Mouse (Mus musculus): Measurements from ENCODE around the gene Appl2.
A peak's percentile ranks its signal among the peaks of the same experiment; 100 is the strongest.

The Appl2 gene

DNA sequence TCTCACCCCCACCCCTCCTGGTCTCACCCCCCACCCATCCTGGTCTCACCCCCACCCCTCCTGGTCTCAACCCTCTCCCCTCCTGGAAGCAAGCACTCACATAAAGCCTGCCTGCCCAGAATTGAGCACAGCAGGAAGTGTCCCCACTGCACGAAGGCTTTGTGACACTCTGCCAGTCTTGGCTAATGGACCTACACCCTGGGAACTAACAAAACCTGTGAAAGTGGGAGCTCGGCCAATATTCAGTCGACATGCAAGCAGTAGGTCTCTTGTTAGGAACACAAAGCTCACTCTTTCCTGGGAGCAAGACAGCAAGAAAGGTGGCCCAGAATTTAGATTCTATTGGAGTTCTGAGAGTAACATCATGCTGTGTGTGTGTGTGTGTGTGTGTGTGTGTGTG, 17.6 kb downstream of the Appl2 start:
- peak; percentile 36 for DNase-seq

DNA sequence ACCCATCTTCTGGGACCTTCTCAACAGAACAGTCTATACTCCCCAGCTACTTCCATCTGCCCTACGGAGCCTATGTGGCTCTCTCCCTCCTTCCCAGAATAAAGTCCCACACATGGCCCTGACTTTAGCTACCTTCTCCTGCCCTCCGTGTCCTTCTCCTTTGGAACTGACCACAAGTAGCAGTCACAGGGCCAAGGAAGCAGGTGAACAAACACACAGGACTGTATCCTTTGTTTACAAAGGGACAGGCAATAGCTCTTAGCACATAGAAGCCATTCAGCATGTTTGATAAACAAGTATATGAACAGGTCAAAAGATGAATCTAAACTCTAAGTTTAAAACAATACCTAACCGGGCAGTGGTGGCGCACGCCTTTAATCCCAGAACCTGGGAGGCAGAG, 18.7 kb downstream of the Appl2 start:
- no peak for DNase-seq

DNA sequence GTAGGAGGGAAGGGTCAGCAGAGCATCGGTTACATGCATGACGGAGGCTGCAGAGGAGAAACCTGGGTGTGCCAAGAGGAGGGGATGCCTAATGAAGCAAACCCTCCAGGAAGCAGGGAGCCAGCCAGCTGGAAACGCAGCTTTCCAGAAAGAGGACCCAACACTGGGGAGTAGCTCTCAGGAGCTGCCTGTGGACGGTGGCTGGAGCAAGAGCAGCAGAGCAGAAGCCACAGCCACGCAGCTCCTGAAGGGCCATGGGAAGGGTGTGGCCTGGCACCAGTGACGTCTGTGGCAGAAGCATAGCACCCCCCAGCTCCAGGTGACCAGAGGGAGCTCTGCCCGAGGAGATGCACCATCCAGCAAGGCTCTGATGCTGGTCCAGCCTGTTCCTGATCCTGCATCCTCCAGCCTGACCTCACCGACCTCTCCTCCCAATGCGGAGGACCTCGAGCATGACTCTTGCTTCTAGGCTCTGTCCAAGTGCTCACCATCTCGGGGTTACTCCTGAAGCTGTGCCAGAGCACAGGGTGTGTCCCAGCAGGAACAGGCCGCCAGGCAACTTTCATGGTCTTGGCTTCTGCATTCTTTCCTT, 19.3 kb downstream of the Appl2 start:
- DNase-seq = no peak

DNA sequence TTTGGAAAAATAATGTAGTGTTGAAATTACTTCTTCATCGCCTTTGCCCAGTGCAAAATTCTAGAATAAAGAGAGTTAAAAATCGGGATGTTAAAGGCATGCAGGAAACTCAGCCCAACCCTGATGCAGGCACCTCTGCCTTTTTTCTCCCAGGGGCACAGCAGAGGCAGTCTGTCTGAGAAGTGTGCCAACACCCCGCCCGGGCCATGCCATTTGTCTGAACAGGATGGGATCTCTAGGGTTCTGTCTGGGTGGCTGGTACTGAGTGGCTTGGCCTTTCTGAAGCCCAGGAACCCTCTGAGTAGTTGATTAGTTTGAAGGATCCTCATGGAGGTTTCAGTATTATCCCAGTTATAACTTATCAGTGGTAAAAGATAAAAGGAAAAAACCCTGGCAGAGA, 20.3 kb downstream of the Appl2 start:
- DNase-seq = no peak

DNA sequence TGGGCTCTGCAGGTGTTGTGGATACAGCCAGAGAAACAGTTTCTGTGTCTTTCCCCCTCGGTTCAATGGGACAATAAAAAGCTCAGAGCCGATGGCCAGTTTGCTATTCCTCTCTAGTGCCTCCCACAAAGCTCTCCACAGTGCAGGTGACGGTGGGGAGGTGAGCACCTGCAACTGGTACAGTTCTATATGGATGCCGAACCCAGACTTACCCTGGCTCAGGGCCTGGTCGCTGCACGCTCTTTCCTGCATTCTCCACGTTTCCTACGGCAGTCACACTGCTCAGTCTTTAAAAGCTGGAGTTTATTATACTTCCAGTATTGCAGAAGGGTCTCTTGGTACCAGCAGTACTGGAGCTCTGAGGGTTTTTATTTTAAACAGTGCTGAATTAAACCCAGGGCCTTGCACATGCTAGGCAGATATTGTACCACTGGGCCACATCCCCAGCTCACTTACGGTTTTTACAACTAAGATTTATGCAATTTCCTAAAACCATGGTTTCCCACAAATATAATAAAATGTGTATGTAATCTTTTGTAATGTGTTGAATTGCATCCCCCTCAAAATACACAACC, 21.3 kb downstream of the Appl2 start:
- DNase-seq = no peak

DNA sequence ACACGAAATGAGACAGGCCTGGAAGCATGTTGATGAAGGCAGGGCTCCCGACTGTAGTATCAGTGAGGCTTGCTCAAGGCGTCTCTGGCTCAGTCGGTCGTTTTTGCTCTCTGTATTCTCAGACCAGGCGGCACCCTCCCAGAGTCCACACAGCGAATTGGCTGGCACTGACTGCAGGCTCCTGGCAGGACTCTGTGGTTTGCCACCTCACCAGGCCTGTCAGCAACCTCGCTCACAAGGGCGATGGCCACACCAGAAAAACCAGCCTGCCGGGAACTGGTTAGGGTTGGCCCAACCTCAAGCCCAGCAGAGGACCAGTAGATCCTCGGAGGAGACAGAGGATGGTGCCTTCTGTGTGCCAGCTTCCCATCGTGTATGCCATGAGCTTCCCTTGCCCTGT, 23.7 kb downstream of the Appl2 start:
- DNase-seq = peak; percentile 19

DNA sequence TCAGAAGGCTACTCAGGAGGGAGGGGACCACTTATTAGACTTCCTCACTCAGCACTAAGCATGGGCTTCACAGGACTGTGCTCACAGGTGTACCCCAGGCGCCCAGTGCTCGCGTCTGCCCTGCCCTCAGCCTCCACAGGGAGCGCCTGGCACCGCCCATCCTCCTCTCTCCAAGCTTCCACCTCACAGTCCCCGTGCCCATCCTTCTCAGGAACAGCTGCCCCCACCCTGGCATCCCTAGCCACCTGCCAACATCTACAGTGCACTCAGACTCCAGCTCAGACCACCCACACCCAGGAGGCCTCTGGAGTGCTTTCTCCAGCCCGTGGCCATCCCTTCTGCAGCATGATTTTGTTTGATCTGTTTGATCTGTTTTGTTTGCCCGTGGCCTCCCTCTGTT, 24.5 kb downstream of the Appl2 start:
- DNase-seq = no peak

DNA sequence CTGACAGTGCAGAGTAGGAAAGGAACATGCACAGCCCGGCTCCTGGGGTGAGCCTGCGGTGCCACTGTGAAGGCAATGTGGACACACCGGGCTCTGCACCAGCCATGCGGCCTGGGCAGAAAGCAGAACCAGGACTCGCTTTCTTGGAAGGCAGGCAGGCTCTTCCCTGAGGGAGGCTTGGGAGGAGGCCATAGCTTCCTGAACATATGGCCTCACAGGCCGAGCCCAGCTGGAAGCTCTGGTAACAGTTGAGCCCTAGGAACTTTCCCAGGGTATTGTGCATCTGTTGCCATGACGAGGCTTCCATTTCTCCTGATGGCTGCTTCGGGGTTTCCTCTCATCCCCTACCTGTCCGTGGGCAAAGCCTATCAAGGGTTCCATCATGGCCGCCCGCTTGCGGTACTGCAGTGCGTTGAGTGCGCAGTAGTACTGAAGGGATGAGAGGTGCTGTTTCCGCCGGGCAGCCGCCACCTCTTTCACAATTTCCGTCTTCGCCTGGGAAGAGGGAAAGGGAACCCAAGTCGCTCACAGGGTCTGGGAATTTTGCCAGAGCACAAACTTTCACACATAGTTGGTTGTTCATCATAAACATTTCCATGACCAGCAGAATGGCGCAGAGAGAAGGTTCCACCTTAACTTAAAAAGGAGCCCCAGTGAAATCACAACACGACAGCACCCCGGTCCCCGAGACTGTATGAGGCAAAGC, 28.0 kb downstream of the Appl2 start:
- DNase-seq = no peak

DNA sequence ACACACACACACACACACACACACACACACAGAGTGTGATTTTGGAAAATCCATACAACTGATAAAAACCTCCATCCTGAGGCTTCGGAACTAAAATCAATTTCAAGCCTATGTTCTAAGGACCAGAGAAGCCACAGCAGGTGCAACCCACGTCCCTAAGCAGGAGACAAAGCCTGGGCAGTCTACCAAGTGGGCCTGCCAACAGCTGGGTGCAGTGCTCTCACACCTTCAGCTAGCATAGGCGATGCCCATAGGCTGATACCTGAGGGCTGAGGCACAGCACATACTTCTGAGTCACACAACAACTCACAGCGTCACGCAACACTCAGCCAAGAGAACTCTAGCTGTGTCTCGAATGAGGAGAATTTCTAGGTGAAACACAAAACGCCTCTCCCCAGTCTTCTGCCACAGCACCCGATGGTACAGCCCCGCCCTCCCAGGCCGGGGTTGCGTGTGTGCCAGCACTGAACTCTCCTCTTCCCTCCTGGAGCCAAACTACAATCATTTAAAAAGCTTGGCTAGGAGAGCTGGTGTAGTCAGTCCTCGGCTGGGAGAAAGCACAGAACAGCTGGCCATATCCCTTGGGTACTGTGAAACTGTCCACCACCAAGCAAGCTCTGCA, 29.6 kb downstream of the Appl2 start:
- no peak for DNase-seq

DNA sequence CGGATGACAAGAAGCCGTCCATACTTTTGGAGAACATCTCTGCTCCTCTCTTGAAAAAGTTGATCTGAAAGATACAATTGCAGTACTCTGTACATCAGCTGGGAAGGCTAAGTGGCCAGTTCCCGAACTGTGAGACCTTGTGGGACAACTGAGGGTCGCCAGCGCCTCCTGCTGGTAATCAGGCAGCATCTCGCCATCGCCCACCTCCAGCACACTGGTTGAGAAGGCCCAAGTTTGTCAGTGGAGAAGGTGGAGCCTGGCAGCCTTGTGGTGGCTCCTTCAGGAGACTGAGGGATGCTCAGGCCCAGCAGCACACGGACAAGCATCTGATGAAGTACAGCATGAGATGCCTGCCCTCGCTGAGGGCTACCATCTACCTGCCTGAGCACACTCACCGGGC, 31.2 kb downstream of the Appl2 start:
- DNase-seq = peak; percentile 37

DNA sequence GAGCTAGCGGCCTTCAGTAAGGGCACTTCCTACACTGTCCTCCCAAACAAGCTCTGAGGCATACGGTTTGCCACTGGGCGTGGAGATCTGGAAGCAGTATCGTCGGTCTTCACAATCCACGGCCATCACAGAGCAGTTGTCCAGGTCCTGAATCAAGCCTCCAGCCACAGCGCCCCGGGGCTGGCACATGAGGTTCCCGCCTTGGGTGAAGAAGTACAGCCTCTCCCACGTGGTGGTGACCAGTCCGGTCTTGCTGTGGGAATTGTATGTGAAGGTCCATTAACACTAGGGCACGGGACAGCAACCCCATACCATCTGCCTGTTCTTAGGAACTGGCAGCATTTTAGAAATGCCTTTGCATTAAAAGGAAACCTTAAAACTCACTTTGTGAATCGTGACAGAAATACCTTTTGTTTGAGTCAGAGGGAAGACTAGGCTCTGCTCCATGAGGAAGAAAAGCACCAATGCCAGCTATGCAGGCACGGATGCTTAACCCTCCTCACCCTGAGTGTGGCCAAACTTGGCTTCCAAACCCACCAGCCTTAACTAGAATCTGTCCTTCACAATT, 35.8 kb downstream of the Appl2 start:
- DNase-seq = no peak

DNA sequence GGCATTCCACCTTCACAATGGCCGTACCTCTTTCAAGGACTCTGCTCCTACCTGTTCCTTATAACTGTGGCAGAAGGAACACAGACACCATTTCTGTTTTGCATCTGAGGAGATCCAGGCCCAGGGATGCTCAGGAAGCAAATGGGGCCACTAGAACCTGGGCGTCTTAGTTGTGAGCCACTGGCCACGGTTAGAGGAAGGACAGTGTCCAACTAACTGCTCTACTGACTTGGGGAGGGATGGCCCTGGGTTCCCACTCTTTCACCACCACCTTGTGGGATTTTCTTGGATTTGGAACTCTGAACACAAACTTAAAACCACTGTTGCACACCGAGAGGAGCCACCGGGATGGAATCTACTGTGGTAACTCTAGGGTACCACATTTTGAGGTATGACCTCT, 36.7 kb downstream of the Appl2 start:
- DNase-seq = no peak

DNA sequence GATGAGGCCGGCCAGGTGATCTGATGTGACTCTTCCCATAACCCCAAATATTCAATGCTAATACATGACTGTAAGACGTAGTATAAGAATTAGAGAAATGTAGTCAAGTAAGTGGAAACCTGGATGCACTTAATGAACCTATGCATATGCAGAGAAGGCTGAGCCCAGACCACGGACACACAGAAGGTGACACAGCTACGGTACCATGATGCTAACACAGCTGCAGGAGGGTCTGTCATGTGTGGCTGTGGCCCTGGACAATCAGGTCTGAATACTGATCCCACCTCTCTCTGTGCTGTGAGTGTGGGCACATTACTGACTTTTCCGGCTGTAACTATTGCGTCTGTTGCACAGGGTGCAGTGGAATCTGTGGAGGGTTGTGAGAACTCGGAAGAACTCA, 38.0 kb downstream of the Appl2 start:
- DNase-seq = no peak

DNA sequence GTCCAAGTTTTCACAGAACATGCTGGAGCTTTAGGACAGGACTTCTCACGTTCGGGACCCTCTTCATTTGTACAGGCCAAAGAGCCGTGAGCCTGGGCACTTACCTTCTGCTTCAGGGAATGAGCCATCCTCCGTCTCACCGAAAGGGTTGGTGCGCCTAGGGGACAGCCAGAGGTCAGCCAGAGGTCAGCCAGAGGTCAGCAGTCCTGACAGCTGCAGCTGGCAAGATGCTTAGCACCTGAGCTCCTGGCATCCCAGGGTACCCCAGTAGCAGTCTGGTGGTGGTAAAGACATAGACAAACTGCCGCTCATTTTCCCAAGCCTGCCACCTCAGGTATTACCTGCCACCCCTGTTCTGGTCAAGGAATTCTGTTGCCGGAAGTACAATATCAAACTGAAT, 39.9 kb downstream of the Appl2 start:
- DNase-seq = no peak

DNA sequence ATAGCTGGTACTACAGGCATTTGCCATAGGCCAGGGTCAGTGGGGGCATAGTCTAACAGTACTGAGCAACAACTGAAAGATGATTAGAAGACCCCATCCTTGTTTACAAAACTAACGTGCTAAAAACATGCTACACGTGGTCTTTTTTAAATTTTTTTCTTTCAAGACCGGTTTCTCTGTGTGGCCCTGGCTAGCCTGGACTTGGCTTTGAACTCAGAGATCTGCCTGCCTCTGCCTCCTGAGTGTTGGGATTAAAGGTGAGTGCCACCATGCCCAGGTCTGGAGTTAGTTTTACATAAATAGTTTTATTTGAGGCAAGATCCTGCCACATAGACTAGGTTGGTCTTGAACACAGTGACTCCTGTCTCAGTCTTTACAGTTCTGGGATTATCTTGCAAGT, 41.4 kb downstream of the Appl2 start:
- no peak for DNase-seq

DNA sequence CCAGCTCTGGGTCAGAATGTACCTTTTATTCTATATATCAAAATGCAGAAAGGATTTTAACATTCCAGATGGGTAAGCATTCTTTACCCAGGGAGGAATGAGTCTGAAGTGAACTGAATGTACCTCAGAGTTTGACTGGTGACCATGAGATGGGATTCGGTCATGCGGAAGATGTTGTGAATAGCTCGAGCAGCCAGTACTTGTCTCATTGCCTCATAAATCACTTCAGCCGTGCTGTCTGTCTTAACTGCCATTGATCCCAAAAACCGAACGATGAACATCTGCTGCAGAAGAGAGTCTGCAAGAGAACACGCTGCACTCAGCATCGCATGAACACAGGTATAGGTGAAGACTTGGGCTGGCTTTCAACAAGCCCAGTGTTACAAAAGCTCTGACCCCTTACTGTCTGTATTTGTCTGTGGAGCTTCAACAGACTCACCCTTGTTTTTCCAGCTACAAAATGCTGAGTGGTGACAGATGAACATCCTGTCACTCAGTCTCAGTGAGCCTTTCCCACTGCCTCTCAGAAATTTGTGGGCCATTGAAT, 42.8 kb downstream of the Appl2 start:
- DNase-seq = no peak

DNA sequence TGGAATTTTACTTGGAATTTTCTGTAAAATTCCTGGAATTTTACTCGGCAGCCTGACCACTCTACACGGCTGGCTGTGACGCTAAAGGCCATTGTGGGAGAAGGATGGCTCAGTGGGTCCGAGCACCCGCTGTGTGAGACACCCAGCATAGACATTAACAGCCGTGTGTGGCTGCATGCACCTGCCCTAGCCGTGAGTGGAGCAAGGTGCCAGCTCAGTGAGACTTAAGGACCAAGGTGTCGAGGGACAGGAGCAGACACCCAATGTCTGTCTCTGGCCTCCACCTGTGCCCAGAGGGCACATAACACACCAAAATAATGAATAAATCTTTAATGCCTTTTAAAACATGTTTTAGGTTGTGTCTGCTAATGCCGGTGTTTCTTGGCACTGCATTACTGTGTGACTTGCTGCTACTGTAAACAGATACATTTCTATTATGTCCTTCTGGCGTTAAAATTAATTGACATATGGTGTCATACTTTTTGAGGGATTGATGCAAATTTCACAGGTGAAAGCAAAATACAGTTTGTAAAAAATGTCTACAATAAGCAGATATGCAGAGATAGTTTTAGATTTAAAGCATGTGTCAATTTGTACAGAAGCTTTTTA, 44.5 kb downstream of the Appl2 start:
- no peak for DNase-seq

DNA sequence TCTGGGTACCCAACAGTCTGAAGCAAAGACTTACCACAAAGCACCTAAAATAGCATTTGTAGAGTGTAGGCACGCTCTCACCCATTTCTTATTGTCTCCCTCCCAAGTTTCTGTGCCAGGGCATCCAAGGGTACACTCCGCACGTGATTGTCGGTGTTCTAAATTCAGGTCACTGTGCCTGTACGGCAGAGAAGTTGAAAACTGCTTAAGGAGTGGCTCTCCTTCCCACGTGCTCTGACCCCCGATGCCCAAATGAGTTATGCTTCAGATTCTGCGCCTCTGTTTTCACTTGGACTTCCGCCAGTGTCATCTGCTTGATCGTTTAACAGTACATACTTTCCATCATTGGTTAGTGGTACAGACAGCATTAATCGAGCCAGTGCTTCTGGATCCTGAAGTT, 47.9 kb downstream of the Appl2 start:
- no peak for DNase-seq

DNA sequence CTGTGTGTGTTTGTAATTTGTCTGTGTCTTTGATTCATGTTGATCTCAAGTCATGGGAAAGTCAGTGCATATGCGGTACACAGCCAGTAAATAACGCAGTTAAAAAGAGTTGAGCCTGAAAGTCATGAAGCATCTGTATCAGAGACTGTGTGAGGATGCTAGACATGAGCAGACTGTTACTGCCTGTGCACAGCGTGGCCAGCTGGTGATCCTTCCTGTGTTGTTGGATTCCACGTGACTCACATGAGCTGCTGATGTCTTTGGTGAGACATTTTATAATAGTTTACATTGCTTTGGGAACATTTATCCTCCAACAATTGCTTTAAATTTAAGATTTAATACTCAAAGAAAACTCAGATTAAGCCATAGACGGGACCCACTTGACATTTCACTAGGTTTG, 54.0 kb downstream of the Appl2 start:
- DNase-seq = no peak

DNA sequence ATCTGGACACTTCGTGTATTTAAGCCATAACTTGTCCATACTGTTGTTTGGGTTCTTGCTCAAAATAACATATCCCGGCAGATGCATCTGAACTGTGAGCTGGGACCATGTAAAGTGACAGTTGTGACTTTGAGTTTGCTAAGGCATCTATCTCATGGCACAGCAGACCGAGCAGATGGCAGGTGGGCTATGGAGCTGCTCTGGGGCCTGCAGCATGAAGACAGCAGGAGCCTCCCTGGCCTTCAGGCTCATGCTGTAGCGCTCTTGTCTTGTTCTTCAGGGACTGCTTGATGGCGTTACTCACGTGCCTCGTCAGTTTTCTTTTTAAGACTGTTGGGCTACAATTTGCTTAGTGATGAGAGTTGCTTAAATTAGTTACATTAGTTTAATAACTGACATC, 55.9 kb downstream of the Appl2 start:
- DNase-seq = no peak

DNA sequence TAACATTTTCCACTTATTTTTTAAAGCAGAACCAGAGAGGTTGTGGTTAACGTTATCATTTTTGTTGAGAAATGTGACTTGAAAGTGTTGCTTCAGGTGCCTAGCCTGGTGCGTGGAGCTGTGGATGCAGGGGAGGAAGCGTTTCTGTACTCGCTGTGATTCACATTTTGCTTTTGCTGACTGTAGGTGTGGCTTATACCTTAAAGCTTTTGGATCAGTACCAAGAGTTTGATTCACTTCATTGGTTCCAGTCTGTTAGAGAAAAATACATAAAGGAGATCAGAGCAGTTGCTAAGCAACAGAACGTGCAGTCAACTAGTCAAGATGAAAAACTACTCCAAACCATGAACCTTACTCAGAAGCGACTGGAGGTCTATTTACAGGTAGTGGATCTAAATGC, 57.7 kb downstream of the Appl2 start:
- no peak for DNase-seq

DNA sequence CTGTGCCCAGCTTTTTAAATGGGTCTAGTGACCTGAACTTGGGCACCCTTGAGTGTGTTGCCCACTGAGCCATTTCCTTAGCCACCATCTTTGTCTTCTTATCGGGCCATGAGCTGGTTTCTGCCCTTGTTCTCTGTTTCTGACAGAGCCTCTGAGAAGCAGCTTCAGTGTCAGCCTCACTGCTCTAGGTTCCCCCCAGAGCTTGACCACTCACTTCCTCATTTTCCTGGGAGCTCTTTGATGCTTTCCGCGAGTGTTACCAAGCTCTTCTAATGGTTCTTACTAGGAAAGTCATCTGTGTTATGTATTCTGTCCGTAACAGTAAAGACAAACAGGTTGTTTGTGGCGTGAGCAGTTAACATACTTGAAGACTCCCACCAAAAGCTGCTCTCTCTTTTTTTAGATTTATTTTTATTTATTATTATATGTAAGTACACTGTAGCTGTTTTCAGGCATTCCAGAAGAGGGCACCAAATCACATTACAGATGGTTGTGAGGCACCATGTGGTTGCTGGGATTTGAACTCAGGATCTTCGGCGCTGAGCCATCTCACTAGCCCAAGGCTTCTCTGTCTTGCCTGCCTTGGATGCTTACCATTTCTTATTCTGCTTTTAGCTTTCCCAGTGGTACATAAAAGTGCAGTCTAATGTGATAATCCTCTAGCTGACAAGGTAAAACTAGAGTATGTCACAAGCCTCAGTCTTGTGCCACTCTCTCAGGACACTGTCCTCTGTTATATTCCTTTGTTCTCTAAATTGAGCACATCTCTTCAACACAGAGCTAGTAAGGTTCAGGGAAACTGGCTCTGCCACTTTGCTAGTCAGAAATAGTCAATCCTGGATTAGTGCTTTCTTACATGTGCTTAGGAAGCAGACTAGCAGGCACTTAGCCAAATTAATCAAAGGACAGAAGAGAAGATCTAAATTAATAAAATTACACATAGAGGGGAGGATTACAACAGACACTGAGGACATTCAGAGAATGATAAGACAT, 82.8 kb downstream of the Appl2 start:
- no peak for DNase-seq
